Mouse (Mus musculus): ENCODE measurements around the gene Immp2l. TPM values are rescaled to one million over a fixed set of nuclear protein-coding genes. Genes with fewer than 3 reads are reported as not detected.
A peak's percentile ranks its signal among the peaks of the same experiment; 100 is the strongest.

Immp2l gene
- polyA plus RNA-seq, 1 experiment from 2014 or later, result 18.5 TPM

GRCm38 (mm10) chr12:41528410-41528809 is 504.5 kb downstream of the Immp2l start:
- Histone ChIP-seq H3K4me1 (ENCODE audit: control insufficient read depth, insufficient read depth, low read length) (no peaks in the 10 kb centered on the region), H3K4me3 (ENCODE audit: low read depth, low read length) (no peak overlapping the region), H3K36me3 (ENCODE audit: control insufficient read depth, insufficient read depth, low read length) (no peaks in the 10 kb centered on the region), H3K9ac (replicated peaks; ENCODE audit: low read depth, low read length) (no peak overlapping the region), H3K27ac (ENCODE audit: low read length) (no peak overlapping the region), H3K27me3 (ENCODE audit: control insufficient read depth, insufficient read depth, low read length) (no peaks in the 10 kb centered on the region), H3K4me2 (replicated peaks; ENCODE audit: low read depth, low read length) (no peak overlapping the region), H3K9me3 (ENCODE audit: control insufficient read depth, low read depth, low read length) (no peaks in the 10 kb centered on the region)
- 86% methylated on average over 4 of the region's 4 CpGs for WGBS
- no peak for ATAC-seq (ENCODE audit: insufficient number of reproducible peaks, insufficient read depth, low FRiP score, low read depth)

- Histone ChIP-seq H3K36me3 (ENCODE audit: control insufficient read depth, insufficient read depth, low read length) (no peaks in the 10 kb centered on the region), H3K9ac (replicated peaks; ENCODE audit: low read depth, low read length) (no peak overlapping the region), H3K4me3 (ENCODE audit: low read depth, low read length) (no peak overlapping the region), H3K4me1 (ENCODE audit: control insufficient read depth, insufficient read depth, low read length) (no peaks in the 10 kb centered on the region), H3K27me3 (ENCODE audit: control insufficient read depth, insufficient read depth, low read length) (no peaks in the 10 kb centered on the region), H3K27ac (ENCODE audit: low read length) (no peak overlapping the region), H3K4me2 (replicated peaks; ENCODE audit: low read depth, low read length) (no peak overlapping the region), H3K9me3 (ENCODE audit: control insufficient read depth, low read depth, low read length) (no peaks in the 10 kb centered on the region)
- 85% methylated on average over 5 of the region's 5 CpGs for WGBS
- ATAC-seq (ENCODE audit: insufficient number of reproducible peaks, insufficient read depth, low FRiP score, low read depth), result no peak
These were observed 516.1 kb downstream of the Immp2l start for GRCm38 (mm10) chr12:41539989-41540388.

- no peak for ATAC-seq (ENCODE audit: insufficient number of reproducible peaks, insufficient read depth, low FRiP score, low read depth)
- H3K27ac ChIP-seq (ENCODE audit: low read length), result no peak overlapping the region
- H3K9me3 ChIP-seq (ENCODE audit: control insufficient read depth, low read depth, low read length), result no peaks in the 10 kb centered on the region
- H3K4me3 ChIP-seq (ENCODE audit: low read depth, low read length), result no peak overlapping the region
- H3K36me3 ChIP-seq (ENCODE audit: control insufficient read depth, insufficient read depth, low read length), result no peaks in the 10 kb centered on the region
- no peaks in the 10 kb centered on the region for H3K27me3 ChIP-seq (ENCODE audit: control insufficient read depth, insufficient read depth, low read length)
- WGBS, result 80% methylated on average over 4 of the region's 4 CpGs
- no peak overlapping the region for H3K4me2 ChIP-seq (replicated peaks; ENCODE audit: low read depth, low read length)
- no peaks in the 10 kb centered on the region for H3K4me1 ChIP-seq (ENCODE audit: control insufficient read depth, insufficient read depth, low read length)
- H3K9ac ChIP-seq (replicated peaks; ENCODE audit: low read depth, low read length), result no peak overlapping the region
These were observed 527.7 kb downstream of the Immp2l start for GRCm38 (mm10) chr12:41551578-41551977.

- 47% methylated on average over 3 of the region's 3 CpGs for WGBS
- 0 out of 2 replicates have a peak overlapping the region, but pooled peaks have one; percentile 3 for H3K27ac ChIP-seq (ENCODE audit: low read length)
- H3K4me1 ChIP-seq (ENCODE audit: control insufficient read depth, insufficient read depth, low read length), result no peaks in the 10 kb centered on the region
- H3K27me3 ChIP-seq (ENCODE audit: control insufficient read depth, insufficient read depth, low read length), result no peaks in the 10 kb centered on the region
- no peak overlapping the region for H3K9ac ChIP-seq (replicated peaks; ENCODE audit: low read depth, low read length)
- no peaks in the 10 kb centered on the region for H3K36me3 ChIP-seq (ENCODE audit: control insufficient read depth, insufficient read depth, low read length)
- no peak overlapping the region for H3K4me2 ChIP-seq (replicated peaks; ENCODE audit: low read depth, low read length)
- H3K4me3 ChIP-seq (ENCODE audit: low read depth, low read length), result no peak overlapping the region
- no peaks in the 10 kb centered on the region for H3K9me3 ChIP-seq (ENCODE audit: control insufficient read depth, low read depth, low read length)
- no peak for ATAC-seq (ENCODE audit: insufficient number of reproducible peaks, insufficient read depth, low FRiP score, low read depth)
These were observed 533.9 kb downstream of the Immp2l start for GRCm38 (mm10) chr12:41557832-41558231.

DNA sequence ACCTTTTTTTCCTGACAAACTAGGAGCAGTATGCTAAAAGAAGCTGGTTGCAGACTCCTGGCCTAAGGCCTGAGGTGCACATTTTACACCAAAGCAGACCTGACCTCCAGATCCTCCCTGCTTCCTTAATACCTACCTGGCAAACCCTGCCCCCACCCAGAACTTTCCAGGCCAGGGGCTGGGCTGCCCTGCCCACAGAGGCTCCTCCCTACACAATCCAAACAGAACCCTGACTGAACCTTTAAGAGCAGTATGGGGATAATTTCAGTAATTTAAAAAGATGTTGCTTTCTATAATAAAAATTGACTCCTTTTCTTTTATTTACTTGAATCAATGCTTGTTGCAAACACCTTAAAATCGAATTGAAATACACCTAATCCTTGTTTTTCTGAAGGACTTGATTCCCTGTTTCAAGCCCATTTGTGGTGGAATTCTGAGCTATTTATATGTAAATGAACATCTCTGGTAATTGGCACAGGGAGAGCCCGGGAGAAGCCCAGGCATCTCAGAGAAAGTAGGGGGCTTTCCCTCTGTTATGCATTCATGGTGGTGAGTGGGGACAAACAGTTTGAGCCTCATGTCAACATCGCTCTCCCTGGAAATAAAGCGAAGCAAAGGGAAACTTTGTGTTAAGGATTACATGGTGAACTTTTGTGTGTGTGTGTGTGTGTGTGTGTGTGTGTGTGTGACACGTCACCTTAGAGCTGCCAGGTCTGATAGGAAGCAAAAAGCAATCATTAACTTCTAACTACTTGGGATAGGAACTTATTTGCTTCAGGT is 535.3 kb downstream of the Immp2l start:
- H3K9ac ChIP-seq (replicated peaks; ENCODE audit: low read depth, low read length), result no peak overlapping the region
- 49% methylated on average over 5 of the region's 5 CpGs for WGBS
- H3K4me1 ChIP-seq (ENCODE audit: control insufficient read depth, insufficient read depth, low read length), result no peaks in the 10 kb centered on the region
- no peaks in the 10 kb centered on the region for H3K36me3 ChIP-seq (ENCODE audit: control insufficient read depth, insufficient read depth, low read length)
- no peak overlapping the region for H3K4me3 ChIP-seq (ENCODE audit: low read depth, low read length)
- H3K9me3 ChIP-seq (ENCODE audit: control insufficient read depth, low read depth, low read length), result no peaks in the 10 kb centered on the region
- H3K27ac ChIP-seq (ENCODE audit: low read length), result no peak overlapping the region
- H3K27me3 ChIP-seq (ENCODE audit: control insufficient read depth, insufficient read depth, low read length), result no peaks in the 10 kb centered on the region
- ATAC-seq (ENCODE audit: insufficient number of reproducible peaks, insufficient read depth, low FRiP score, low read depth), result peak; percentile 86
- H3K4me2 ChIP-seq (replicated peaks; ENCODE audit: low read depth, low read length), result no peak overlapping the region

- Histone ChIP-seq H3K9me3 (ENCODE audit: control insufficient read depth, low read depth, low read length) (no peaks in the 10 kb centered on the region), H3K27me3 (ENCODE audit: control insufficient read depth, insufficient read depth, low read length) (no peaks in the 10 kb centered on the region), H3K27ac (ENCODE audit: low read length) (peak overlapping the region; percentile 67), H3K4me1 (ENCODE audit: control insufficient read depth, insufficient read depth, low read length) (peaks cover 6% of the 10 kb centered on the region; the same call in 1 of the 2 replicates), H3K36me3 (ENCODE audit: control insufficient read depth, insufficient read depth, low read length) (no peaks in the 10 kb centered on the region), H3K9ac (replicated peaks; ENCODE audit: low read depth, low read length) (no peak overlapping the region), H3K4me2 (replicated peaks; ENCODE audit: low read depth, low read length) (peak overlapping the region; percentile 23), H3K4me3 (ENCODE audit: low read depth, low read length) (no peak overlapping the region)
- 10% methylated on average over 18 of the region's 18 CpGs for WGBS
- peak; percentile 94 for ATAC-seq (ENCODE audit: insufficient number of reproducible peaks, insufficient read depth, low FRiP score, low read depth)
These were observed 541.9 kb downstream of the Immp2l start for GRCm38 (mm10) chr12:41565540-41566432.

- Histone ChIP-seq H3K9ac (replicated peaks; ENCODE audit: low read depth, low read length) (no peak overlapping the region), H3K9me3 (ENCODE audit: control insufficient read depth, low read depth, low read length) (no peaks in the 10 kb centered on the region), H3K4me1 (ENCODE audit: control insufficient read depth, insufficient read depth, low read length) (peaks cover 6% of the 10 kb centered on the region; the same call in 1 of the 2 replicates), H3K27ac (ENCODE audit: low read length) (peak overlapping the region; percentile 67), H3K36me3 (ENCODE audit: control insufficient read depth, insufficient read depth, low read length) (no peaks in the 10 kb centered on the region), H3K4me2 (replicated peaks; ENCODE audit: low read depth, low read length) (peak overlapping the region; percentile 23; the same call in 1 of the 2 replicates), H3K27me3 (ENCODE audit: control insufficient read depth, insufficient read depth, low read length) (no peaks in the 10 kb centered on the region), H3K4me3 (ENCODE audit: low read depth, low read length) (no peak overlapping the region)
- no peak for ATAC-seq (ENCODE audit: insufficient number of reproducible peaks, insufficient read depth, low FRiP score, low read depth)
- whole genome bisulfite sequencing, result 13% methylated on average over 1 of the region's 1 CpGs
These were observed 542.5 kb downstream of the Immp2l start for GRCm38 (mm10) chr12:41566433-41566794.

- ATAC-seq (ENCODE audit: insufficient number of reproducible peaks, insufficient read depth, low FRiP score, low read depth), result no peak
- H3K4me3 ChIP-seq (ENCODE audit: low read depth, low read length), result no peak overlapping the region
- 47% methylated on average over 3 of the region's 3 CpGs for WGBS
These were observed 549.9 kb downstream of the Immp2l start for GRCm38 (mm10) chr12:41573754-41574153.

More at GRCm38 (mm10) chr12:41573754-41574153, 549.9 kb downstream of the Immp2l start:
- no peak overlapping the region for H3K4me2 ChIP-seq (replicated peaks; ENCODE audit: low read depth, low read length)
- H3K27me3 ChIP-seq (ENCODE audit: control insufficient read depth, insufficient read depth, low read length), result no peaks in the 10 kb centered on the region
- H3K36me3 ChIP-seq (ENCODE audit: control insufficient read depth, insufficient read depth, low read length), result no peaks in the 10 kb centered on the region
- no peak overlapping the region for H3K27ac ChIP-seq (ENCODE audit: low read length)
- H3K9ac ChIP-seq (replicated peaks; ENCODE audit: low read depth, low read length), result no peak overlapping the region
- H3K4me1 ChIP-seq (ENCODE audit: control insufficient read depth, insufficient read depth, low read length), result no peaks in the 10 kb centered on the region
- no peaks in the 10 kb centered on the region for H3K9me3 ChIP-seq (ENCODE audit: control insufficient read depth, low read depth, low read length)

Measured in stomach, embryonic 14.5 days (tissue).